Mouse (Mus musculus): ENCODE measurements around the gene Gm37240.

DNA sequence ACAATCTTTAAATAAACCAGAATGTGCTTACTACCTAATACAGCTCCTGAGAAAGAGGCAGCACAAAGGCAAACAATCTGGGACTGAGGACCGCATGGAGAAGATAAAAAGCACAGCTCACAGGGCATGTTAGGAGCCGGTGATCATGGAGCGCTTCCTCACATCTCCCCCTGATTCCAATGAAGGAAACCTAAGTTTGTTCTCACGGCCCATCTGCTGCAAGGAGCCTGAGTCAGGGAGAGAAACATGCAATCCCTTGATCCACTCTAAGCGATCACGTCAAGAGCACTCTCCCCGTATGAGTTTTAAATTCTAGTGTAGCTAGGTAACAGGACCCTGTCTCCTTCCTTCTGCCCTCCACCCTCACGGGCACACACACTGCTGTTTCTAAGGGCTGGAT lies 210.2 kb downstream of the Gm37240 start:
- no peak for TF ChIP-seq CTCF (IDR thresholded peaks at IDR 0.05; ENCODE audit: low read depth, low read length)
- no peak for TF ChIP-seq POLR2A (IDR thresholded peaks at IDR 0.05; ENCODE audit: insufficient read depth, low read length)

Data from ES-Bruce4 (cell line).